Mouse (Mus musculus): ENCODE results near the gene Sf3a1.

Gene Sf3a1

DNA sequence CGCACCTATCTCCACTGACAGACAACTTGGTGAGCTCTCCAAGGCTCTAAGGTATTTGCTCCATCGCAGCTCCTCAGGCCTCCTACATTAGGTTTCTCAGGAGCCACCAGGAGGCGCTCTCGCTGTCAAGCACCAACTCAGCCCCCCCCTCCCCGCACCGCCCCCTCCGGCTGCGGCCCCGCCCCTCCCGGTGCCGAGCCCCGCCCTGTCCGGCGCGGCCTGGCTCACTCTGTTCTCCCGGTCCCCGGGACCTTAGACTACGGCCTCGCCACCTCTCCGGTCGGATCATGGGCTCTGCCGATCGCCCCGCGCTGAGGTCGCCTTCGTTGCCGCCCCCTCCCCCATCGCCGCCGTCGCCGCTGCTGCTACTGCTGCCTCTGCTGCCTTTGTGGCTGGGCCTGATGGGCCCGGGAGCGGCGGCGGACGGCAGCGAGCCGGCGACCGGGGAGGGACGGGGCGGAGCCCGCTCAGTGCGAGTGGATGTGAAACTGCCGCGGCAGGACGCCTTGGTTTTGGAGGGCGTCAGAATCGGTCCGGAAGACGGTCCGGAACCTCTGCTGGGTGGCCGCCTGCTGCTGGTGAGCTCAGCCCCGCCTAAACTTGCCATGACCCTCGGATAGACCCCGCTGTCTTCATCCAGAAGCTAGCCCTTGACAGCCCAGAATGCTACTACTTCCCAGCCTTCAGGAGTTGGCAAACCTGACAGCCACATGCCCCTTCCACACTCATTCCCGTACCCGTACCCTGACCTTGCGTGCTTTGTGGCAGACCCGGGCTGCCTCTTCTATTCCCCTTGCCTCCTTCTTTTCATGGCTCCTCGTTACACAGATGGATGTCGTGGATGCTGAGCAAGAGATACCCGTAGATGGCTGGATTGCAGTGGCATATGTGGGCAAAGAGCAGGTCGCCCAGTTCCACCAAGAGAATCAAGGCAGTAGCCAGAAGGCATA, 24.9 kb upstream of the Sf3a1 start, which contains the start of gene Rnf215:
TSS of gene Rnf215 (plus strand) at position 217 of the 950 bp plus-strand sequence.
- ATAC-seq (ENCODE audit: insufficient number of reproducible peaks, low FRiP score, low TSS enrichment): peak; percentile 74; the same call in 1 of the 2 replicates

DNA sequence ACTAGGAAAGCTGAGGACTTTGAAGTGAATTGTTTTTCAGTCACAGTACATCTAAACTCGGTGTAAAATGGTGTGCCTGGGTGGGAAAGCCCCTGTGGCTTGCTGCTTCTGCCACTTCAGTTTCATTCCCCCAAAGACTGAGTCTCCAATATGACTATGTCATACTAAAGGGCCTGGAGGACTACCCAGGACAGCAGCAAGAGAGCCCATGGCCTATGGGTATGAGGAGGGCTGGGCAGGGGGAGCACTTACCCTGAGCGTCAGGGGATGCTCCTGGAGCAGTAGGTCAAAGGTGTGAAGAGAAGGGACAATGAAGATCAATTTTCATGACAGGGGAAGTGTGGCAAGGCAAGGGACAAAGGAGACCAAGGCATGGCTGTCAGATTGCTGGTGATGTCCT, 21.2 kb upstream of the Sf3a1 start:
- ATAC-seq (ENCODE audit: insufficient number of reproducible peaks, low FRiP score, low TSS enrichment): no peak

DNA sequence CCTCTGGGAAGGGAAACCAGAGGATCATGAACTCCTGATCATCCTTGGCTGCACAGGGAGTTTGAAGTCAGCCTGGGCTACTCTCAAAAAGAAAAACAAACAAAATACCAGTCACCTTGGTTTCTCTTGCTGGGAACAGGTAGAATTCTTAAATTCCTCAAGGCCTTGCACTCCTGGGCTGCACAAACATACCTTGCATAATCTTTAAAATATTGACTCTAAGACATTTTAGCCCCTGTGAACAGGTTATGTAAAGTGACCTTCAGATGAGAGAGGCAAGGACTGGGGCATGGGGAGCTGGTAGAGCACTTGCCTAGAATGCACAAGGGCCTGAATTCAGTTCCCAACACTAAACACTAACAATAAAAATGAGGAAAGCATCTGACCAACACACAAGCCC, 18.6 kb upstream of the Sf3a1 start:
- no peak for ATAC-seq (ENCODE audit: insufficient number of reproducible peaks, low FRiP score, low TSS enrichment)

GRCm38 (mm10) chr11:4142352-4142751, 17.8 kb upstream of the Sf3a1 start:
- no peak for ATAC-seq (ENCODE audit: insufficient number of reproducible peaks, low FRiP score, low TSS enrichment)

DNA sequence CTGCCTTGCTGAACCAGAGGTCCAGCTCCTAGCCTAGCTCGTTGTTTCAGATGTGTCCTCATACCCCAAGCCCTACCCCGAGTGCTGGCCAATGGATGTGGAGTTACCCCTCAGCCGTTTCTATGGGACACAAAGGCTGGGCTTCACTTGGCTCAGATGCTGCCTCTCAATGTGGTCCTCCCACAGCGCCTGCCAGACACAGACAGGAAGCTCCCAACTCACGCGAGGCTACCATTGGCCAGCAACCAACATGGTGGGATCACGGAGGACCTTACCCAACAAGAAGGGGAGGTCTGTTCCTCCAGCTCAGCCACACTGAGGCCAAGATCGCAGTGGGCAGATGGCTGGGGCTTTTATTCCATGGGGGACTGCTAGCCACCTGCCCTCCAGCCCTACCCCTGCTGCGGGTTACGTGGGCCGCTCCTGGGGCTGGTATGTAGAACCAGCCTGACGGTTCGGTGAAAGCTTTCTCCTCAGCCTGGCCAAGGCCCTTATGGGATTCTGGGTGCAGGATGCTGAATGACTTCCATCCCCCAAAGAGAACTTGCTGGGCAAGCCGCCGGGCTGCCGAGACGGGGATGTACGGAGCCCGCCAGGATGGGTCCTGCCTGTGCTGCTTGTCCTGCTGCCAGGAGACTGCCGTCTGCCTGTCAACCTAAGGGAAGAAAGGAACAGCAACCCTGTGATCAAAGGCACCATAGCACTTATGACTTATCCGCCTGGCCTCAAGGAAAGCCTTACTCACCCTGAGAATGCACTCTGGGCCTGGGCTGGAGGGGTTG, 16.7 kb upstream of the Sf3a1 start:
- no peak for ATAC-seq (ENCODE audit: insufficient number of reproducible peaks, low FRiP score, low TSS enrichment)

GRCm38 (mm10) chr11:4146381-4146780, 13.8 kb upstream of the Sf3a1 start:
- ATAC-seq (ENCODE audit: insufficient number of reproducible peaks, low FRiP score, low TSS enrichment): no peak

DNA sequence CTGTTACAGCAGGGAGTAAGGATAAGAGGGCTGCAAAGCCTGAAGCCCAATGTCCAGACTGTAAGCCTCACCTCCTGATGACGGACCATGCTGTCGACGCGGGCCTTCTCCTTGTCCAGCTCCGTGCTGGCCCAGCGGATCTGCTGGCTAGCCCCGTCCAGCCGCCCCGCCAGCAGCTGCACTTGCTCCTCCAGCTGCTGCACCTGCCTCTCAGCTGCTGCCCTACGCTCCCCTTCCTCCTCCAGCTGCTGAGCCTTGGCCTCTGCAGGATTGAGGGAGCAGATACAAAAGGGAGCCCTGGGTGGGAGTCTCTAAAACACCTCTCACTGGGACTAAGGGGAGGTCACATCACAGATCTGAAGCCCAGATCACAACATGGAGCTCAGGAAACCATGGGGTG, 13.1 kb upstream of the Sf3a1 start:
- no peak for ATAC-seq (ENCODE audit: insufficient number of reproducible peaks, low FRiP score, low TSS enrichment)

DNA sequence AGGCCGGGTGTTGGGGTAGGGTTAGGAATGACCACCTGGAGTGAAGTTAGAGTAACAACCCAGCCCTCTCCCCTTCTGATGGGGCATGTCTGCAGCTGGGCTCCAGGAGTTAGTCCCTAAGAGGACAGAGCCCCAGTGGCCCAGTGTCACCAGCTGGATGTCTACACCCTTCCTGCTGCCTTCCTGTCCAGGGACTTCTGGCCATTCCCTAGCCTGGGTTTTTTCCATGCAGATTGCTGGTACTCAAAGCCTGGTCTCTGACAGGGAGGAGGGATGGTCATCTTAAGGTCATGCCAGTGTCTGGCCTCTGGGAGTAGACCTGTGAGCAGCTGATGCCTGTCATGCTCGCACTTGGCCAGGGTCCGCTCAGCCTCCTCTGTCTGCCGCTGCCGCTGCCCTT, 12.0 kb upstream of the Sf3a1 start:
- no peak for ATAC-seq (ENCODE audit: insufficient number of reproducible peaks, low FRiP score, low TSS enrichment)

- ATAC-seq (ENCODE audit: insufficient number of reproducible peaks, low FRiP score, low TSS enrichment): no peak
These were observed 11.5 kb upstream of the Sf3a1 start for GRCm38 (mm10) chr11:4148536-4149156.

GRCm38 (mm10) chr11:4149886-4150285, 10.3 kb upstream of the Sf3a1 start:
- ATAC-seq (ENCODE audit: insufficient number of reproducible peaks, low FRiP score, low TSS enrichment): no peak

- no peak for ATAC-seq (ENCODE audit: insufficient number of reproducible peaks, low FRiP score, low TSS enrichment)
These were observed 6.5 kb upstream of the Sf3a1 start for GRCm38 (mm10) chr11:4153694-4154093.

DNA sequence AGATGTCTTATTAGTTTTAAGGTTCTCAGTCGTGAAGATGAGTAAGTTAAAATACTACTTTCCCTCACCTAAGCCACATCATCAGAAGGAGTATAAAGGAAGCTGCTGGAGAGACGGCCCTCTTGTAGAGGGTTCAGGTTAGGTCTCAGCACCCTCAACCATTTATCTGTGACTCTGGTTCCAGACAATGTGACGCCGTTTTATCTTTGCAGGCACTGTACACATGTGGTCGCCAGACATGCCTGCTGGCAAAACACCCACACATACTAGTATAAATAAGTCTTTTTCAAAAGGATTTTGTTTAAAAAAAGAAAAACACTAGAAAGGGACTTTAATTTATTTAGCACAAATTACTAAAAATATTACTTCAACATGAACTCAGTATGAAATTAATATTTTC, 4.5 kb upstream of the Sf3a1 start:
- no peak for ATAC-seq (ENCODE audit: insufficient number of reproducible peaks, low FRiP score, low TSS enrichment)

DNA sequence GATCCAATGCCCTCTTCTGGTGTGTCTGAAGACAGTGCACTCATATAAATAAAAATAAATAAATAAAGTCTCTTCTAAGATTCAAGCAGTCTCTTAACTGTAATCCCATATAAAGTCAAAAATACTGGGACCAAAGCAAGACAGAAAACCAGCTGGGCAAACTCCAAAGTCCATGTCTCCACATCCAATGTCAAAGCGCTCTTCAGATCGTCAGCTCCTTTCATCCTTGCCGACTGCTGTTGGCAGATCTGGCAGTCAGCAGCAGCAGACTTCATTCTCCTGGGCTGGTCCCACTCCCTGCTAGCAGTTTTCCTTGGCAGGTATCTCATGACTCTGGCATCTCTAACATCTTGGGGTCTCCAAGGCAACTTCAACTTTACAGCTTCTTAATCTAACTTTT, 1.5 kb upstream of the Sf3a1 start:
- ATAC-seq (ENCODE audit: insufficient number of reproducible peaks, low FRiP score, low TSS enrichment): no peak

GRCm38 (mm10) chr11:4160758-4161480, 769 bp downstream of the Sf3a1 start:
- no peak for ATAC-seq (ENCODE audit: insufficient number of reproducible peaks, low FRiP score, low TSS enrichment)

- no peak for ATAC-seq (ENCODE audit: insufficient number of reproducible peaks, low FRiP score, low TSS enrichment)
These were observed 4.6 kb downstream of the Sf3a1 start for GRCm38 (mm10) chr11:4164701-4165100.

GRCm38 (mm10) chr11:4166467-4167090, 6.4 kb downstream of the Sf3a1 start:
- no peak for ATAC-seq (ENCODE audit: insufficient number of reproducible peaks, low FRiP score, low TSS enrichment)

- no peak for ATAC-seq (ENCODE audit: insufficient number of reproducible peaks, low FRiP score, low TSS enrichment)
These were observed 14.4 kb downstream of the Sf3a1 start for GRCm38 (mm10) chr11:4174586-4174985.

GRCm38 (mm10) chr11:4177716-4178115, 17.6 kb downstream of the Sf3a1 start:
- ATAC-seq (ENCODE audit: insufficient number of reproducible peaks, low FRiP score, low TSS enrichment): no peak

DNA sequence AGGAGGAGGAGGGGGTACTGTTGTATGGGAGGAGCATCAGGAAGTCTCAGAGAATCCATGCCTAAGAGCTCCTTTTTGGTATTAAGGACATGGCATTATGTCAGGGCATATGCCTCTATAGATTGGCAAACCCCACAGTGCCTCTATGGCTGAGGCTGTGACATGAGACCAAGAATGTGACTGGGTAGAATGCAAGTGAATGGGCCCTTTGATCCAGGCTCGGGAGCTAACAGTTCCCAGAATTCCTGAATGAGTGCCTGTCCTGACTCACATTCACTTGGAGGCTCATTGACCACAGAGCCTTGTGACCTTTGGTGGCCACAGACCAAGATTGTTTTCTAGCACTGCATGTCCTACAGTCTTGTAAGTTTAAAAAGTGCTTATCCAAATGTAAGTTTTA, 21.9 kb downstream of the Sf3a1 start:
- ATAC-seq (ENCODE audit: insufficient number of reproducible peaks, low FRiP score, low TSS enrichment): no peak

DNA sequence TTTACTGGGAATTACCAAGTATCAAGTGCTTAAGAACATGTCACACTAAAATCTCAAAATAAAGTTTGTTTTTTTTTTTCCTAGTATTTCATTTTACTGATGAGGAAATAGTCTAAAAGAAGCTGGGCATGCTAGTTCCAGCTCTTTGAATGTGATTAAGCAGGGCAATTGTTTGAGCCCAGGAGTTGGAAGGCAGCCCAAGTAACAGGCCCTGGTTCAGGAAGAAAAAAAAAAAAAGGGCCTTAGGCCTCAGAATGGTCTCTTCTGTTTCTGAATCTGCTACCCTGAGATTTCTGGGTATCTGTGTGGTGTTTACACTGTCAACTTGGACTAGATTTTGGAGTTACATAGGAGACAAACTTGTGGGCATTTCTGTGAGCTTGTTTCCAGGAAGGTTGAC, 23.4 kb downstream of the Sf3a1 start:
- ATAC-seq (ENCODE audit: insufficient number of reproducible peaks, low FRiP score, low TSS enrichment): no peak

Measured in cerebellum, adult (tissue).